Mouse (Mus musculus): Measurements from ENCODE around the gene Neurl1a.

GRCm38 (mm10) chr19:47168793-47169412 is 9.7 kb upstream of the Neurl1a start:
- peak; percentile 75 for TF ChIP-seq CTCF (IDR thresholded peaks at IDR 0.05; ENCODE audit: control insufficient read depth, insufficient read depth, low read length)
- TF ChIP-seq POLR2A (IDR thresholded peaks at IDR 0.05; ENCODE audit: borderline replicate concordance, control insufficient read depth, low read depth, low read length) = no peak

All from bone marrow, adult 2 months (tissue).